In the genomic region with DNA sequence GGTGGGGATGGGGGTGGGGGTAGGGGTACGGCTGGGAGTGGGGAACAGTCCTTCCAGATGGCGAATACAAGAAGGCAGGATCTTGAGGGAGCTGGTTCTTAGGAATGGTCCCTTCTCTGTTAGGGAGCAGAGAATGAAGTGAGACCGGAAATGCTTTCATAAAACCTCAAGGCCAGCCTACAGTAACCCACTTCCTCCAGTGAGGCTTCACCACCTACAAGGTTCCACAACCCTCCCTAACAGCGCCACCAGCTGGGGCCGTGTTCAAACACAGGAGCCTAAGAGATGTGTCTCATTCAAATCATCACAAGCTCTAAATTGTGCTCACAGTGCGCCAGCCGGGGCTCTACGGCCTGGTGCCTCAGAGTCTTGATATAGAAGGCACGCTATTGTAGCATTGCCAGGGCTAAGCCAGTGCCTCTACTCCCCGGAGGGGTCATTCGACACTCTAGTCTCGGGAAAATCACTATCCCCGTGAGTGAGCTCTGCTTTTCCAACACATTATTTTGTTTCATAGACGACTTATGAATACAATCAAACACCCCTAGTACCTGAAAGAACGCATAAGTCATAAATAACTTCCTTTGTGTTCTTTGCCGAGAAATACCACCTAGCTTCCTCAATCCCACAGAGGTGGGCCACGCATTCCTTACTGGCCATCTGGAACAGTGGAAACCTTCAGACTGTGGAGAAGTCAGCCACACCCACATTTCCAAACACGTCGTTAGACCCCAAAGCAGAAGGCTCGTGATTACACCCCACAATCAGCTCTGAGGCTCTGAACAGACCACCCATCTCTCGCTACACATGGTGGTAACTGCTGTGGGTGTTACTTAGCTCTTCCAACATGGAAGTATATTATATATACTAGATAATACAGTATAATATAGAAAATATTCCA, we compare ENCODE assay signal across 9 mouse cellular contexts.
DNase-seq lines count a peak whose midpoint lies in the region; ATAC-seq and TF ChIP-seq lines count a peak whose summit lies in the region.
"Had no signal": no experiment of that assay in that cellular context is flagged by ENCODE, and none has a peak within 500 bp of the region (broad histone marks: within the 10 kb centered on the region; RNA-seq: fewer than 3 reads in every experiment).

No protein-coding gene starts in this region.

- H3K4me2 ChIP-seq in lung, embryonic 14.5 days: peak overlapping the region; percentile 51

- DNase-seq in CD4-positive, CD25-positive, alpha-beta regulatory T cell, adult 2 months (ENCODE audit: low read depth, low spot score): peak; percentile 95
- peak; percentile 47 to 73 for DNase-seq in adrenal gland, postnatal 4 days (ENCODE audit: low spot score in 2 of 2)
- DNase-seq in frontal cortex, adult 2 months (ENCODE audit: extremely low spot score in 1 of 2, low spot score in 1 of 2): peak; percentile 31 to 73
- peak; percentile 58 for DNase-seq in hindbrain, embryonic 10.5 days (ENCODE audit: low spot score)
- peak; percentile 42 to 52 for DNase-seq in layer of hippocampus, adult 8-10 months (ENCODE audit: low spot score in 2 of 2)
- DNase-seq in lung, embryonic 14.5 days: peak; percentile 86
- DNase-seq in right cerebral cortex, adult 2 months (ENCODE audit: low spot score in 2 of 2): peak; percentile 59 to 62
- peak; percentile 53 for DNase-seq in urinary bladder, adult 2 months (ENCODE audit: low spot score)

- ATAC-seq in lung, embryonic 14.5 days (ENCODE audit: insufficient read depth): peak; percentile 72

- H3K4me1 ChIP-seq in hindbrain, embryonic 10.5 days (replicated peaks): peaks cover 23% of the 10 kb centered on the region
- H3K4me1 ChIP-seq in lung, embryonic 14.5 days (ENCODE audit: insufficient read depth): peaks cover 18% of the 10 kb centered on the region

- no peaks in the 10 kb centered on the region for H3K36me3 ChIP-seq in hindbrain, embryonic 10.5 days
- no peaks in the 10 kb centered on the region for H3K36me3 ChIP-seq in lung, embryonic 14.5 days (ENCODE audit: insufficient read depth)

- no peaks in the 10 kb centered on the region for H3K9me3 ChIP-seq in hindbrain, embryonic 10.5 days
- H3K9me3 ChIP-seq in lung, embryonic 14.5 days (ENCODE audit: low read depth, low read length): no peaks in the 10 kb centered on the region

- no peaks in the 10 kb centered on the region for H3K27me3 ChIP-seq in hindbrain, embryonic 10.5 days (ENCODE audit: insufficient read depth, poor library complexity, severe bottlenecking)
- H3K27me3 ChIP-seq in lung, embryonic 14.5 days (ENCODE audit: insufficient read depth, low read length): no peaks in the 10 kb centered on the region

- H3K27ac ChIP-seq in hindbrain, embryonic 10.5 days: peak overlapping the region; percentile 81
- peak overlapping the region; percentile 91 for H3K27ac ChIP-seq in lung, embryonic 14.5 days (ENCODE audit: low read depth)

- peak overlapping the region; percentile 13; the same call in 1 of the 2 replicates for H3K4me3 ChIP-seq in hindbrain, embryonic 10.5 days
- no peak overlapping the region for H3K4me3 ChIP-seq in lung, embryonic 14.5 days (ENCODE audit: low read depth, low read length)
- H3K4me3 ChIP-seq: erythroblast, embryonic 14.5 days had no signal

- 64% methylated on average over 21 of the region's 21 CpGs for WGBS in hindbrain, embryonic 10.5 days
- 51% methylated on average over 21 of the region's 21 CpGs for WGBS in lung, embryonic 14.5 days

- H3K9ac ChIP-seq in lung, embryonic 14.5 days: peak overlapping the region; percentile 28; the same call in 1 of the 2 replicates

- peak; percentile 72 for TF ChIP-seq CTCF in lung, embryonic 14.5 days (IDR thresholded peaks at IDR 0.05; ENCODE audit: low read depth)
